Mouse (Mus musculus): ENCODE data around the gene Stk16.

Stk16 gene

GRCm38 (mm10) chr1:75210136-75211087 lies at the start of gene Stk16, which contains the start of gene Glb1l:
Gene Stk16 (plus strand): TSS chr1:75210838.
Gene Glb1l (minus strand): TSS chr1:75210813.
- peak; percentile 96 for DNase-seq

- DNase-seq, result no peak
Measured at GRCm38 (mm10) chr1:75168093-75168471, 42.6 kb upstream of the Stk16 start.

- peak; percentile 99 for DNase-seq
Measured at GRCm38 (mm10) chr1:75168472-75169464, 41.9 kb upstream of the Stk16 start, which contains the start of gene Zfand2b. Gene Zfand2b (plus strand): TSS chr1:75168646.

- DNase-seq, result no peak
Measured at GRCm38 (mm10) chr1:75179334-75180104, 31.1 kb upstream of the Stk16 start.

GRCm38 (mm10) chr1:75180105-75180590 lies 30.5 kb upstream of the Stk16 start, which contains the start of gene Abcb6:
Gene Abcb6 (minus strand): TSS chr1:75180392.
- peak; percentile 90 for DNase-seq

- DNase-seq, result no peak
Measured at GRCm38 (mm10) chr1:75180741-75181140, 29.9 kb upstream of the Stk16 start.

GRCm38 (mm10) chr1:75181377-75181870 lies 29.2 kb upstream of the Stk16 start:
- DNase-seq, result no peak

GRCm38 (mm10) chr1:75182160-75182559 lies 28.5 kb upstream of the Stk16 start:
- DNase-seq, result no peak

- no peak for DNase-seq
Measured at GRCm38 (mm10) chr1:75185495-75185894, 25.1 kb upstream of the Stk16 start.

- DNase-seq, result no peak
Measured at GRCm38 (mm10) chr1:75187126-75187525, 23.5 kb upstream of the Stk16 start.

GRCm38 (mm10) chr1:75187914-75188483 lies 22.6 kb upstream of the Stk16 start:
- DNase-seq, result no peak

GRCm38 (mm10) chr1:75190577-75190976 lies 20.1 kb upstream of the Stk16 start:
- no peak for DNase-seq

GRCm38 (mm10) chr1:75191258-75191621 lies 19.4 kb upstream of the Stk16 start:
- DNase-seq, result no peak

- DNase-seq, result peak; percentile 89
Measured at GRCm38 (mm10) chr1:75191622-75192402, 18.8 kb upstream of the Stk16 start, which contains the start of the genes Ankzf1 and Atg9a. Gene Ankzf1 (plus strand): TSS chr1:75192151. Gene Atg9a (minus strand): TSS chr1:75192196.

GRCm38 (mm10) chr1:75192452-75192851 lies 18.2 kb upstream of the Stk16 start:
- DNase-seq, result peak; percentile 44

- DNase-seq, result no peak
Measured at GRCm38 (mm10) chr1:75201236-75201635, 9.4 kb upstream of the Stk16 start.

GRCm38 (mm10) chr1:75208967-75209678 lies 1.5 kb upstream of the Stk16 start:
- DNase-seq, result peak; percentile 58

- DNase-seq, result no peak
Measured at GRCm38 (mm10) chr1:75211141-75211708, 587 bp downstream of the Stk16 start.

- DNase-seq, result no peak
Measured at GRCm38 (mm10) chr1:75212542-75212941, 1.9 kb downstream of the Stk16 start.
